Mouse (Mus musculus): ENCODE measurements around the gene Sowaha.
"Not testable (repeated sequence)": the region's sequence is repeated elsewhere in the genome, so short reads cannot be mapped to it uniquely, and the experiment has no call there.

DNA sequence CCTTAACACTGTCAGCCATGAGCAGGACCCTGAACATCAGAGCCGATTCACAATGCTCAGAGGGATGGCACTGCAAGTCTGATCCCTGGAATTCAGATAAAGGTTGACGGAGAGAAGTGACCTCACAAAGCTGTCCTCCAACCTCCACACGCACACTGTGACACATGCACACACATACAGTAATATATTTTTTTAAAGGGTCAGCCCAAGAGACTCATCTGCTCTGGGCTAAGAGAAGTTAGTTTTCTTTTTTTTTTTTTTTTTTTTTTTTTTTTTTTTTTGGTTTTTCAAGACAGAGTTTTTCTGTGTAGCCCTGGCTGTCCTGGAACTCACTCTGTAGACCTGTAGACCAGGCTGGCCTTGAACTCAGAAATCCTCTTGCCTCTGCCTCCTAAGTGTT is 53.2 kb downstream of the Sowaha start:
- TF ChIP-seq CTCF (IDR thresholded peaks at IDR 0.05; ENCODE audit: insufficient read depth, low read length); POLR2A (IDR thresholded peaks at IDR 0.05; ENCODE audit: borderline replicate concordance, extremely low read depth, low read depth, low read length): not testable (repeated sequence)

Data from lung, adult 2 months (tissue).